Mouse (Mus musculus): ENCODE measurements around the gene Aasdh. TPM values are rescaled to one million over a fixed set of nuclear protein-coding genes. Genes with fewer than 3 reads are reported as not detected.
A peak's percentile ranks its signal among the peaks of the same experiment; 100 is the strongest.
"Not testable (repeated sequence)": the region's sequence is repeated elsewhere in the genome, so short reads cannot be mapped to it uniquely, and the experiment has no call there.

Gene Aasdh
- total RNA-seq, 2 experiments from 2014 or later, result 10.1 to 14.4 TPM

- intact Hi-C loops (cut with DNase I), result no loop called here
- no peak for DNase-seq
Observed at GRCm38 (mm10) chr5:76922833-76923232, 17.5 kb upstream of the Aasdh start.

- DNase-seq; intact Hi-C loops (cut with DNase I): not testable (repeated sequence)
Observed at GRCm38 (mm10) chr5:76912522-76912921, 7.2 kb upstream of the Aasdh start.

GRCm38 (mm10) chr5:76910807-76911206, 5.5 kb upstream of the Aasdh start:
- DNase-seq, result no peak
- intact Hi-C loops (cut with DNase I), result no loop called here

GRCm38 (mm10) chr5:76906155-76906499, 813 bp upstream of the Aasdh start:
- no peak for DNase-seq
- intact Hi-C loops (cut with DNase I), result no loop called here

- intact Hi-C loops (cut with DNase I), result loop anchor here (1.0 to 2.0 kb wide), 2 partner anchors 46 to 70 kb away; partner anchors contain the start of genes Paics, Ppat and Srp72
- DNase-seq, result no peak
Observed at GRCm38 (mm10) chr5:76904713-76905404, 455 bp downstream of the Aasdh start.

- intact Hi-C loops (cut with DNase I), result no loop called here
- DNase-seq, result no peak
Observed at GRCm38 (mm10) chr5:76902131-76902530, 3.2 kb downstream of the Aasdh start.

GRCm38 (mm10) chr5:76893084-76893483, 12.2 kb downstream of the Aasdh start:
- no peak for DNase-seq

GRCm38 (mm10) chr5:76892608-76893007, 12.7 kb downstream of the Aasdh start:
- intact Hi-C loops (cut with DNase I), result no loop called here
- no peak for DNase-seq

More at GRCm38 (mm10) chr5:76893084-76893483, 12.2 kb downstream of the Aasdh start:
- intact Hi-C loops (cut with DNase I), result no loop called here

GRCm38 (mm10) chr5:76887011-76887410, 18.3 kb downstream of the Aasdh start:
- DNase-seq, result no peak
- intact Hi-C loops (cut with DNase I), result no loop called here

- DNase-seq, result no peak
- intact Hi-C loops (cut with DNase I), result no loop called here
Observed at GRCm38 (mm10) chr5:76884107-76884506, 21.2 kb downstream of the Aasdh start.

GRCm38 (mm10) chr5:76876106-76876758, 29.1 kb downstream of the Aasdh start:
- intact Hi-C loops (cut with DNase I), result no loop called here
- DNase-seq, result peak; percentile 72 to 74

- DNase-seq, result no peak
- intact Hi-C loops (cut with DNase I), result no loop called here
Observed at GRCm38 (mm10) chr5:76869553-76869952, 35.8 kb downstream of the Aasdh start.

- peak; percentile 54 to 59 for DNase-seq
- intact Hi-C loops (cut with DNase I), result no loop called here
Observed at GRCm38 (mm10) chr5:76868693-76869286, 36.5 kb downstream of the Aasdh start.

- intact Hi-C loops (cut with DNase I), result no loop called here
- DNase-seq, result no peak
Observed at GRCm38 (mm10) chr5:76866819-76867218, 38.5 kb downstream of the Aasdh start.

GRCm38 (mm10) chr5:76858444-76858843, 46.9 kb downstream of the Aasdh start:
- no peak for DNase-seq
- intact Hi-C loops (cut with DNase I), result no loop called here

- intact Hi-C loops (cut with DNase I), result no loop called here
- peak in 1 of 2 experiments; percentile 23 for DNase-seq
Observed at GRCm38 (mm10) chr5:76857103-76858015, 48.0 kb downstream of the Aasdh start.

GRCm38 (mm10) chr5:76855829-76856600, 49.3 kb downstream of the Aasdh start:
- intact Hi-C loops (cut with DNase I), result no loop called here
- no peak for DNase-seq

GRCm38 (mm10) chr5:76853549-76853948, 51.8 kb downstream of the Aasdh start:
- intact Hi-C loops (cut with DNase I), result no loop called here
- DNase-seq, result peak; percentile 76 to 86

GRCm38 (mm10) chr5:76851316-76851715, 54.0 kb downstream of the Aasdh start:
- no peak for DNase-seq
- intact Hi-C loops (cut with DNase I), result no loop called here

GRCm38 (mm10) chr5:76847106-76847505, 58.2 kb downstream of the Aasdh start:
- DNase-seq, result no peak
- intact Hi-C loops (cut with DNase I), result no loop called here

Data from heart, postnatal 10 days (tissue).